Mouse (Mus musculus) left cerebral cortex, adult 9 months (tissue): ENCODE measurements around the gene Immp1l.

Source experiments
- DNase-seq, 2 experiments: peaks; one replicate each; pipeline ENCODE4 v3.0.0; 2022; ENCODE audit warnings: low spot score in 2 of 2

Gene Immp1l

GRCm38 (mm10) chr2:105903896-105904756 lies at the start of gene Immp1l, which contains the start of gene Elp4:
Gene Immp1l (plus strand): TSS chr2:105904638.
Gene Elp4 (minus strand): TSS chr2:105904564.
- peak; percentile 95 to 99 for DNase-seq

GRCm38 (mm10) chr2:105854740-105855139 lies 49.7 kb upstream of the Immp1l start:
- peak; percentile 7 to 33 for DNase-seq

- no peak for DNase-seq
Observed at GRCm38 (mm10) chr2:105873403-105873802, 31.0 kb upstream of the Immp1l start.

- DNase-seq, result no peak
Observed at GRCm38 (mm10) chr2:105890816-105891215, 13.6 kb upstream of the Immp1l start.

- no peak for DNase-seq
Observed at GRCm38 (mm10) chr2:105904757-105905146, 314 bp downstream of the Immp1l start.

GRCm38 (mm10) chr2:105908351-105908750 lies 3.9 kb downstream of the Immp1l start:
- no peak for DNase-seq

GRCm38 (mm10) chr2:105910611-105911010 lies 6.2 kb downstream of the Immp1l start:
- no peak for DNase-seq

GRCm38 (mm10) chr2:105913655-105914366 lies 9.4 kb downstream of the Immp1l start:
- no peak for DNase-seq

- DNase-seq, result no peak
Observed at GRCm38 (mm10) chr2:105916671-105917070, 12.2 kb downstream of the Immp1l start.

GRCm38 (mm10) chr2:105917623-105918346 lies 13.3 kb downstream of the Immp1l start:
- no peak for DNase-seq

GRCm38 (mm10) chr2:105950131-105950530 lies 45.7 kb downstream of the Immp1l start:
- DNase-seq, result no peak

- no peak for DNase-seq
Observed at GRCm38 (mm10) chr2:105951350-105951940, 47.0 kb downstream of the Immp1l start.

- no peak for DNase-seq
Observed at GRCm38 (mm10) chr2:105953862-105954261, 49.4 kb downstream of the Immp1l start.

GRCm38 (mm10) chr2:105963447-105963846 lies 59.0 kb downstream of the Immp1l start:
- DNase-seq, result no peak

GRCm38 (mm10) chr2:105973941-105974340 lies 69.5 kb downstream of the Immp1l start:
- DNase-seq, result no peak

GRCm38 (mm10) chr2:105978065-105978464 lies 73.6 kb downstream of the Immp1l start:
- no peak for DNase-seq

- no peak for DNase-seq
Observed at GRCm38 (mm10) chr2:105985206-105985605, 80.8 kb downstream of the Immp1l start.

GRCm38 (mm10) chr2:105987131-105987530 lies 82.7 kb downstream of the Immp1l start:
- no peak for DNase-seq

GRCm38 (mm10) chr2:105987999-105988398 lies 83.6 kb downstream of the Immp1l start:
- no peak for DNase-seq

GRCm38 (mm10) chr2:106002835-106003739 lies 98.6 kb downstream of the Immp1l start, which contains the start of gene Dnajc24:
Gene Dnajc24 (minus strand): TSS chr2:106003549.
- peak; percentile 73 to 95 for DNase-seq

GRCm38 (mm10) chr2:106008415-106008814 lies 104.0 kb downstream of the Immp1l start:
- no peak for DNase-seq
